Mouse (Mus musculus) heart, postnatal 0 days (tissue): ENCODE results near the gene Rbms3. TPM values are rescaled to one million over a fixed set of nuclear protein-coding genes. Genes with fewer than 3 reads are reported as not detected.

ENCODE experiments used
- ATAC-seq: fragments of 200-750 bp; cut with Nextera tagmentation; 2 replicates; pipeline ENCODE4 v1.8.0; 2017; ENCODE audit warnings: low read depth, moderate number of reproducible peaks, moderate library complexity; ENCODE audit not compliant: insufficient read depth
- DNase-seq: peaks from one replicate; pipeline ENCODE4 v3.0.0-alpha.2; 2016; ENCODE audit warnings: low spot score
- H3K27ac ChIP-seq: fragments of 300-500 bp; sonication (generic); 2 replicates; pipeline ENCODE4 v1.5.1; 2014; ENCODE audit warnings: low read depth, mild to moderate bottlenecking
- H3K27me3 ChIP-seq: fragments of 300-500 bp; sonication (generic); 2 replicates; pipeline ENCODE4 v1.6.1; 2014; ENCODE audit warnings: low read length, mixed read lengths; ENCODE audit not compliant: control insufficient read depth, insufficient read depth
- H3K36me3 ChIP-seq: fragments of 300-500 bp; sonication (generic); replicated peaks from 2 replicates; pipeline ENCODE4 v1.6.1; 2014; ENCODE audit warnings: low read length, mixed read lengths; ENCODE audit not compliant: control insufficient read depth, insufficient read depth
- H3K4me1 ChIP-seq: fragments of 300-500 bp; sonication (generic); 2 replicates; pipeline ENCODE4 v1.6.1; 2014; ENCODE audit warnings: antibody characterized with exemption; ENCODE audit not compliant: control insufficient read depth, insufficient read depth
- H3K4me2 ChIP-seq: fragments of 300-500 bp; sonication (generic); 2 replicates; pipeline ENCODE4 v1.6.1; 2014; ENCODE audit warnings: low read depth, mild to moderate bottlenecking, low read length, moderate library complexity
- H3K4me3 ChIP-seq: fragments of 300-500 bp; sonication (generic); 2 replicates; pipeline ENCODE4 v1.5.1; 2014; ENCODE audit warnings: low read depth, low read length
- H3K9ac ChIP-seq: fragments of 300-500 bp; sonication (generic); replicated peaks from 2 replicates; pipeline ENCODE4 v1.6.1; 2014; ENCODE audit warnings: low read depth, low read length, mixed read lengths
- H3K9me3 ChIP-seq: fragments of 300-500 bp; sonication (generic); replicated peaks from 2 replicates; pipeline ENCODE4 v1.6.1; 2016; ENCODE audit warnings: low read length; ENCODE audit not compliant: control insufficient read depth
- CTCF ChIP-seq: IDR thresholded peaks from 2 replicates; pipeline ENCODE4 v1.5.1; 2016; ENCODE audit warnings: antibody characterized with exemption, control low read depth, low read depth
- EP300 ChIP-seq: IDR thresholded peaks from 2 replicates; pipeline ENCODE4 v1.6.1; 2016; ENCODE audit warnings: antibody characterized with exemption, low read depth
- WGBS: fragments of 180-500 bp; shearing (Covaris S2); extraction: QIAGEN DNeasy Blood & Tissue Kit; methylation state at CpG from one replicate; pipeline ENCODE4 v1.1.7; 2014; 5-methylcytosine and 5-hydroxymethylcytosine counted together
- polyA plus RNA-seq: library from polyadenylated mRNA; unstranded; fragments of >200 nt; fragmentation: Nextera tagmentation; extraction: Ambion mirVana; gene quantifications from 2 replicates; pipeline ENCODE4 v1.2.1, GENCODE M21; 2015
- total RNA-seq: library from RNA; depleted of rRNA; stranded (reverse); fragments of >200 nt; gene quantifications from 2 replicates; pipeline ENCODE4 v1.2.3, GENCODE M21; 2014; ENCODE audit warnings: low replicate concordance

The Rbms3 gene
- total and polyA plus RNA-seq, 2 experiments from 2014 or later: 18.2 to 75.3 TPM

DNA sequence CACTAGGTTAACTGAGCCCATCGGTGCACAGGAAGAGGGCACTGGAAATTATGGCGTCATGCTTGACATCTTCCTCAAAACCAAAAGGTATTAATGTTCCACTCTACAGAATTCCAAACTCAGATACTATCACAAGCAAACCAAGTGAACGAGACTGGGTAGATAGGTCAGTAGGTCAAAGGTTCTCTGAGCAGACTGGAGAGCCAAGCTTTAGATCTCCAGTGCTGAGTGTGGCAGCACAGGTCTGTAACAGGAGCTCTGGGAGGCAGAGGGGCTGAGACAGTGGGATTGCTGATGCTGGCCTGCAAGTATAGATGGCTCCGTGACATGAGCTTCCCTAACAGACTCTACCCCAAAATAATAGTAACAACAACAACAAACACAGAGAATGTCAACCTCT lies 682.3 kb downstream of the Rbms3 start:
- 75% methylated on average over 4 of the region's 4 CpGs for WGBS
- no peak for DNase-seq

DNA sequence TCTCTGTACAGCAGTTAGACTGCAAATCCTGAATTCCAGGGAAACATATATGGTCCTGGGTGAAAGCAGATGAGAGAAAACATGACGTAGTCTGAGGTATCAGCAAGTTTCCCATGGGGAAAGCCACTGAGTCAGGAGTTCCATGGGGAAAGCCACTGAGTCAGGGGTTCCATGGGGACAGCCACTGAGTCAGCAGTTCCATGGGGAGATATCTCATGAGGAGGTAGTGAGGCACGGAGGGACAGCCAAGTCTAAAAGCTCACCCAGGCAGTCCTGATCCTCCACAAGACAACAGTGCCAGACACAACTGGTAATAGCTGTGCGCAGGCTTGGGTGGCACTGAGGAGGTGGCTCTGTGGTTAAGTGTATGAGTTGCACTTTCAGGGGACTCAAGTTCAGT lies 682.9 kb downstream of the Rbms3 start:
- TF ChIP-seq EP300 (no peak), CTCF (no peak)
- Histone ChIP-seq H3K27ac (no peak overlapping the region), H3K4me1 (no peaks in the 10 kb centered on the region), H3K27me3 (no peaks in the 10 kb centered on the region), H3K36me3 (no peaks in the 10 kb centered on the region), H3K4me3 (no peak overlapping the region), H3K9ac (no peak overlapping the region), H3K9me3 (no peaks in the 10 kb centered on the region), H3K4me2 (no peak overlapping the region)
- ATAC-seq: no peak
- WGBS: 91% methylated on average over 3 of the region's 3 CpGs
- no peak for DNase-seq

More for the DNA sequence above, 682.3 kb downstream of the Rbms3 start:
- no peak overlapping the region for H3K27ac ChIP-seq
- no peaks in the 10 kb centered on the region for H3K4me1 ChIP-seq
- H3K27me3 ChIP-seq: no peaks in the 10 kb centered on the region
- no peak overlapping the region for H3K9ac ChIP-seq
- H3K36me3 ChIP-seq: no peaks in the 10 kb centered on the region
- no peaks in the 10 kb centered on the region for H3K9me3 ChIP-seq
- no peak for ATAC-seq
- H3K4me2 ChIP-seq: no peak overlapping the region
- no peak for TF ChIP-seq CTCF
- no peak for TF ChIP-seq EP300
- no peak overlapping the region for H3K4me3 ChIP-seq

DNA sequence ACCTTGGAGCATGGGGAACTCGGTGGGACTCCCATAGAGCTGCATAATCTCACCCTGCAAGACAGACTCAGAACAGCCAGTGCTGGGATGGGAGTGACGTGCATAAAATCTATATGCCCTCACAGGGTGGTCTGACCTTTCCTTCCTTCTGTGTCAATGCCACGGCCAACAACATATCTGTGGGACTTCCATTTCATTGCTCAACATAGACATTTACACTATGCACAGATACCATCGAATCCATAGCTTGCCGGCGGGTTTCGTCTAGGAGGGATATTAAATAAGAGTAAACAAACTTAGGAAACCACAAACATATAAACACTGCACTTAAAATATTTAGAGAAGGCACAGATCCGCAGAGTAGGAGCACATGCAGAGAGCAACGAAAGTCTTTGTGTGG lies 684.0 kb downstream of the Rbms3 start:
- Histone ChIP-seq H3K4me1 (no peaks in the 10 kb centered on the region), H3K27ac (no peak overlapping the region), H3K36me3 (no peaks in the 10 kb centered on the region), H3K4me3 (no peak overlapping the region), H3K9ac (no peak overlapping the region), H3K4me2 (no peak overlapping the region), H3K27me3 (no peaks in the 10 kb centered on the region), H3K9me3 (no peaks in the 10 kb centered on the region)
- WGBS: 91% methylated on average over 9 of the region's 9 CpGs
- ATAC-seq (no peak), DNase-seq (no peak)
- TF ChIP-seq CTCF (no peak), EP300 (no peak)

DNA sequence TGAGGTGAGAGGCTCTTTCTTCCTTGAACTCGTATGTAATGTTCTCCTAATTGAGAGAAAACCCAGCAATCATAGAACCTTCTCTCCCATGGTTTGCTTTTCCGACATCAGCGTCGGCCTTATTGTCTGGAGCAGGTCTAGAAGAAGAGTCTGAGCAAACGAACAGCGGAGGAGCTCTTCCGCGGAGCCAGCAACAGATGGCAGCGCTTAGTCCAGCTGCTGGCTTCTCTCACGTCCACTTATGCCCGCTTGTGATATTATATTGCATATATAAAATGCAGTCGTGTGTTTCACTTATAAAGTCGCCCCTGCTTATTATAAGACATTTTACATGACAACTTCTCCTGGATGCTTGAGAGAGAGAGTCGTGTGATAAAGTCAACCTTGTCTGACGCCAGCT lies 685.8 kb downstream of the Rbms3 start:
- Histone ChIP-seq H3K9ac (no peak overlapping the region), H3K9me3 (no peaks in the 10 kb centered on the region), H3K36me3 (no peaks in the 10 kb centered on the region), H3K27ac (no peak overlapping the region), H3K27me3 (no peaks in the 10 kb centered on the region), H3K4me1 (no peaks in the 10 kb centered on the region), H3K4me2 (no peak overlapping the region), H3K4me3 (no peak overlapping the region)
- DNase-seq (no peak), ATAC-seq (no peak)
- TF ChIP-seq EP300 (no peak), CTCF (no peak)
- 82% methylated on average over 15 of the region's 15 CpGs for WGBS

DNA sequence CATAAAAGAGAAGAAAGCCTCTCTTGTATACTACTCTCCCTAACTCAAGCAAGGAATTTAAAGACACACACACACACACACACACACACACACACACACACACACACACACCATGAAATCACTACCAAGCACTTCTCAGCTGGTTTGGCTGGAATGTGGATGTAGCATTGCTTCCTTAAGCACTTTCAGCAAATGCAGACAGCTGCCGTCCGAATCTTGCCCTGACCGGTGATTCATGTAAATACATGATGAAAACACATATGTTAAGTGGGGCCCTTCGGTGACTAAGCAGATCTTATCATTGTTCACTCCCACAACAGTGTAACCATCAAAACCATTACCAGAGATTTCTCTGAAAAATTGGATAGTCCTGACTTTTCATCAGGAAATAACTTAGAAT lies 688.6 kb downstream of the Rbms3 start:
- ATAC-seq (no peak), DNase-seq (no peak)
- TF ChIP-seq CTCF: no peak
- no peak for TF ChIP-seq EP300
- H3K4me1 ChIP-seq: no peaks in the 10 kb centered on the region
- WGBS: 75% methylated on average over 4 of the region's 4 CpGs
- H3K4me3 ChIP-seq: no peak overlapping the region
- no peaks in the 10 kb centered on the region for H3K9me3 ChIP-seq
- no peaks in the 10 kb centered on the region for H3K36me3 ChIP-seq
- H3K4me2 ChIP-seq: no peak overlapping the region
- no peaks in the 10 kb centered on the region for H3K27me3 ChIP-seq
- H3K27ac ChIP-seq: no peak overlapping the region
- no peak overlapping the region for H3K9ac ChIP-seq

DNA sequence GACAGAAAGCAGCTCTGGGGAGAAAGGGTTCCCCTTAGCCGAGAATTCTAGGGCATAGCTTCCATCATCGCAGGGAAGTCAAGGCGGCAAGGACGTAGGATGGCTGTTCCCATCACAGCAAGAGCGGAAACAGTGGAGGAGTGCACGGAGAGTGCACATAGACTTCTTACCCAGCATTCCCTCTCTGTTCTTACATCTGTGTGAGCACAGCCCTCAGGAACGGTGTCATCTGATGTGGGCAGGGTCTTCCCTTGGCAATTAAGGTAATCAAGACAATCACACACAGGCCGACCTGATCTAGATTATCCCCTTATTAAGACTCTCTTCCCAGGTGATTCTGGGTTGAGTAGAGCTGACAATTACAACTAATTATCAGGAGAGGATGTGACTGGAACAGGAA lies 689.0 kb downstream of the Rbms3 start:
- H3K36me3 ChIP-seq: no peaks in the 10 kb centered on the region
- H3K4me2 ChIP-seq: no peak overlapping the region
- ATAC-seq (no peak), DNase-seq (no peak)
- no peaks in the 10 kb centered on the region for H3K9me3 ChIP-seq
- no peak overlapping the region for H3K4me3 ChIP-seq
- 86% methylated on average over 8 of the region's 8 CpGs for WGBS
- no peak overlapping the region for H3K9ac ChIP-seq
- TF ChIP-seq EP300 (no peak), CTCF (no peak)
- no peak overlapping the region for H3K27ac ChIP-seq
- no peaks in the 10 kb centered on the region for H3K4me1 ChIP-seq
- H3K27me3 ChIP-seq: no peaks in the 10 kb centered on the region
